Mouse (Mus musculus) spleen, adult 2 months (tissue): Measurements from ENCODE around the gene Prph. TPM values are rescaled to one million over a fixed set of nuclear protein-coding genes. Genes with fewer than 3 reads are reported as not detected.

Experiments
- DNase-seq, 2 experiments: peaks; one replicate each; pipeline versions ENCODE4 v3.0.0 to v3.0.0-alpha.2; 2012 to 2021; ENCODE audit warnings: low spot score in 2 of 2, low read depth in 1 of 2
- H3K27ac ChIP-seq: fragments of 200-500 bp; 2 replicates; pipeline ENCODE4 v1.5.1; 2012; ENCODE audit warnings: low read length, inconsistent platforms; ENCODE audit not compliant: insufficient read depth
- H3K27me3 ChIP-seq: fragments of 200-500 bp; 2 replicates; pipeline ENCODE4 v1.6.1; 2012; ENCODE audit warnings: mild to moderate bottlenecking, moderate library complexity, low read length, inconsistent platforms; ENCODE audit not compliant: control insufficient read depth, insufficient read depth
- H3K36me3 ChIP-seq: fragments of 200-500 bp; 2 replicates; pipeline ENCODE4 v1.6.1; 2012; ENCODE audit warnings: mild to moderate bottlenecking, low read length, inconsistent platforms; ENCODE audit not compliant: control insufficient read depth, insufficient read depth
- H3K4me1 ChIP-seq: fragments of 200-500 bp; 2 replicates; pipeline ENCODE4 v1.6.1; 2011; ENCODE audit warnings: inconsistent platforms; ENCODE audit not compliant: control insufficient read depth, insufficient read depth, insufficient read length
- H3K4me3 ChIP-seq: fragments of 200-500 bp; 2 replicates; pipeline ENCODE4 v1.5.1; 2011; ENCODE audit warnings: mild to moderate bottlenecking, inconsistent platforms; ENCODE audit not compliant: insufficient read depth, insufficient read length; ENCODE audit errors: extremely low read depth
- CTCF ChIP-seq: fragments of 200-500 bp; IDR thresholded peaks from 2 replicates; pipeline ENCODE4 v1.5.1; 2011; ENCODE audit warnings: mild to moderate bottlenecking, inconsistent platforms; ENCODE audit not compliant: insufficient read depth, insufficient read length, insufficient replicate concordance; ENCODE audit errors: extremely low read depth
- POLR2A ChIP-seq: fragments of 200-500 bp; IDR thresholded peaks from 2 replicates; pipeline ENCODE4 v1.6.1; 2011; ENCODE audit warnings: low read depth, low read length, inconsistent platforms
- WGBS: fragments of 180-500 bp; shearing (Covaris S2); methylation state at CpG from one replicate; pipeline ENCODE4 v1.1.7; 2018; 5-methylcytosine and 5-hydroxymethylcytosine counted together
- polyA plus RNA-seq: library from polyadenylated mRNA; depleted of rRNA; stranded (reverse); fragments of >200 nt; gene quantifications from 2 replicates; pipeline ENCODE4 v1.2.3, GENCODE M21; 2012

Prph gene
- polyA plus RNA-seq, 1 experiment: 0.99 TPM

DNA sequence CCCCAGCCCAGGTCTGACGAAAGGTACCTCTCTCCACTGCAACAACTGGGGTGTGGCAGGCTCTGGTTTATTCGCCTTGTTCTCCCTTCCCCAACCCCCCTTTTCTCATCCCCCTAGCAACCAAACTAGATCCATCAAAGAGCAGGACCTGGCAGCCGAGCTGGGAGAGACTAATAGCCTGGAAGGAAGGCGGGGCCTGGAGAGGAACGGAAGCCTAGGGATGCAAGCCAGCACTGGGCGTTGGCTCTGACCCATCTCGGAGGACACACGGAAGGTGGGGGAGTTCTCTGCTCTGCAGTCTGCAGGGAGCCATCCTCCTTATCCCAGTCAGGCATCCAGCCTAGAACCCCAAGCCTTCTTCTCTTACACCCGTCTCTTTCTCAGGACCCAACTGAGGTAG is 1.6 kb upstream of the Prph start:
- 80% methylated on average over 9 of the region's 9 CpGs for WGBS
- Histone ChIP-seq H3K27ac (no peak overlapping the region), H3K4me3 (no peak overlapping the region), H3K4me1 (peaks cover 8% of the 10 kb centered on the region), H3K36me3 (no peaks in the 10 kb centered on the region), H3K27me3 (peaks cover 12% of the 10 kb centered on the region; the same call in 1 of the 2 replicates)
- DNase-seq: no peak
- TF ChIP-seq POLR2A (no peak), CTCF (no peak)

DNA sequence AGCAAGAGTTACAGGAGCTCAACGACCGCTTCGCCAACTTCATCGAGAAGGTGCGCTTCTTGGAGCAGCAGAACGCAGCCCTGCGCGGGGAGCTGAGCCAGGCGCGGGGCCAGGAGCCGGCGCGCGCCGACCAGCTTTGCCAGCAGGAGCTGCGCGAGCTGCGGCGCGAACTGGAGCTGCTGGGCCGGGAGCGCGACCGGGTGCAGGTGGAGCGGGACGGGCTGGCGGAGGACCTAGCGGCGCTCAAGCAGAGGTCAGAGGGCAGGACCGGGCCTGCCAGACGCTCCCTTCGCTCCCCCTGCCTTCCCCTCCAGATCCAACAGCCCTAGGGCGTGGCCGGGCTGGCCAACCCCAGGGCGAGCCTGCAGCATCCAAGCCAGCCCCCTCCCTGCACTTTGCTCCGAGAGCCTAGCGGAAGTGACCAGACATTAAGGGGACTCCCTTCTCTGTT is 562 bp downstream of the Prph start:
- H3K36me3 ChIP-seq: no peaks in the 10 kb centered on the region
- H3K27me3 ChIP-seq: peaks cover 12% of the 10 kb centered on the region; the same call in 1 of the 2 replicates
- H3K4me1 ChIP-seq: peaks cover 8% of the 10 kb centered on the region
- TF ChIP-seq POLR2A: no peak
- no peak for TF ChIP-seq CTCF
- no peak for DNase-seq
- no peak overlapping the region for H3K27ac ChIP-seq
- H3K4me3 ChIP-seq: no peak overlapping the region; the same call in 1 of the 2 replicates
- 1% methylated on average over 36 of the region's 37 CpGs for WGBS

DNA sequence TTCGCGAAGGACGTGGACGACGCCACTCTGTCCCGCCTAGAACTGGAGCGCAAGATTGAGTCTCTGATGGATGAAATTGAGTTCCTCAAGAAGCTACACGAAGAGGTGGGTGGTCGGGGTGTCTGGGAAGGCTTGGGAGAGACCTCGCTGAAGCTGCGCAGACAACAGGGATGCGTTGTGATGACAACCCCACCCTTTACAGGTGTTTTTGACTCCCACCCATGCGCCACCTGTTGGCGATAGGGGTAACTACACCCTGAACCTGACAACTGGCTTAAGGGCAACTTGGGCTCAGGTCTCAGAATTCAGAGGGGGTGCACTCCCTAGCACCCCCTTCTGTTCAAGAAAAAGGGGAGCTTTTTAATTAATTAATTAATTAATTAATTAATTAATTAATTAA is 1.4 kb downstream of the Prph start:
- Histone ChIP-seq H3K4me3 (no peak overlapping the region), H3K4me1 (peaks cover 6% of the 10 kb centered on the region), H3K27me3 (peaks cover 12% of the 10 kb centered on the region; the same call in 1 of the 2 replicates), H3K36me3 (no peaks in the 10 kb centered on the region), H3K27ac (no peak overlapping the region)
- TF ChIP-seq POLR2A (no peak), CTCF (peak; percentile 16; the same call in 1 of the 2 replicates)
- WGBS: 16% methylated on average over 14 of the region's 14 CpGs
- peak in 1 of 2 experiments; percentile 25 for DNase-seq

DNA sequence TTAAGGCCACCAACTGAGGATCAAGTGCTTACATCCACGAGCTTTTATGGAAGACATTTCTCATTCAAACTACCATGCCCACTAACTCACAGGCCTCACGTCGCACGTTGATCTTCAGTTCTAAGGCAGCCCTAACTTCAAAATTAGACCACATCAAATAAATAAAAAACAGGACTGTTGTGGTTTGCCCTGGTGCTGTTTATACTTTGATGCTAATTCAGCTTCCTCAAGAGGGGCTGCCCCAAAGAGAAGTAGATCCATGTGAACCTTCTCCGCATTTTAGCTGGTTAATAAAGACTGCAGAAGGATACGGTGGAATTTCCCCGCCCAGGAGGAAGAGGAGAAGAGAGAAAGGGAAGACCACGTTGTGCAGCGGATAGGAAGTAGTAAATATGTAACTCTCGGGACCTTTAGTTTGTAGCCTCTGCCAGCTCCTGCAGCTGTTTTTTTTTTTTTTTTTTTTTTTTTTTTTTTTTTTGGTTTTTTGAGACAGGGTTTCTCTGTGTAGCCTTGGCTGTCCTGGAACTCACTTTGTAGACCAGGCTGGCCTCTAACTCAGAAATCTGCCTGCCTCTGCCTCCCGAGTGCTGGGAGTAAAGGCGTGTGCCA is 10.7 kb downstream of the Prph start:
- DNase-seq: no peak
- TF ChIP-seq CTCF (no peak), POLR2A (no peak)
- WGBS: 57% methylated on average over 12 of the region's 12 CpGs
- no peaks in the 10 kb centered on the region for H3K27me3 ChIP-seq
- no peaks in the 10 kb centered on the region for H3K4me1 ChIP-seq
- no peaks in the 10 kb centered on the region for H3K36me3 ChIP-seq
- H3K27ac ChIP-seq: no peak overlapping the region
- H3K4me3 ChIP-seq: no peak overlapping the region

DNA sequence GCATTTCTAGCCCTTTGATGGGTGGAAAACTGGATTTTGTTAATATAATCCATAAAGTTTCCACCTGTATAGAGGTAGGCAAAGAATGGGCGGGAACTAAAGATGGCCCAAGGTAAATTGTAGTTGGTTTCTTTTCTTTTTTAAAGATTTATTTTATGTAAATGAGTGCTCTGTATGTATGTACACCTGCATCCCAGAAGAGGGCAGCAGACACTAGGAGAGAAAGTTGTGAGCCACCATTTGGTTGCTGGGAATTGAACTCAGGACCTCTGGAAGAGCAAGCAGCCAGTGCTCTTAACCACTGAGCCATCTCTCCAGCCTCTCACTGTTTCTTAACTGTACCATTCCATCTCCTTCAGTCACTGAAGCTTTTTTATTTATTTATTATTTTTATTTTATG is 17.0 kb downstream of the Prph start:
- DNase-seq: no peak
- 84% methylated on average over 1 of the region's 1 CpGs for WGBS
- no peak overlapping the region for H3K27ac ChIP-seq
- no peak overlapping the region for H3K4me3 ChIP-seq
- H3K36me3 ChIP-seq: no peaks in the 10 kb centered on the region
- no peaks in the 10 kb centered on the region for H3K27me3 ChIP-seq
- H3K4me1 ChIP-seq: peaks cover 6% of the 10 kb centered on the region
- no peak for TF ChIP-seq CTCF
- TF ChIP-seq POLR2A: no peak

DNA sequence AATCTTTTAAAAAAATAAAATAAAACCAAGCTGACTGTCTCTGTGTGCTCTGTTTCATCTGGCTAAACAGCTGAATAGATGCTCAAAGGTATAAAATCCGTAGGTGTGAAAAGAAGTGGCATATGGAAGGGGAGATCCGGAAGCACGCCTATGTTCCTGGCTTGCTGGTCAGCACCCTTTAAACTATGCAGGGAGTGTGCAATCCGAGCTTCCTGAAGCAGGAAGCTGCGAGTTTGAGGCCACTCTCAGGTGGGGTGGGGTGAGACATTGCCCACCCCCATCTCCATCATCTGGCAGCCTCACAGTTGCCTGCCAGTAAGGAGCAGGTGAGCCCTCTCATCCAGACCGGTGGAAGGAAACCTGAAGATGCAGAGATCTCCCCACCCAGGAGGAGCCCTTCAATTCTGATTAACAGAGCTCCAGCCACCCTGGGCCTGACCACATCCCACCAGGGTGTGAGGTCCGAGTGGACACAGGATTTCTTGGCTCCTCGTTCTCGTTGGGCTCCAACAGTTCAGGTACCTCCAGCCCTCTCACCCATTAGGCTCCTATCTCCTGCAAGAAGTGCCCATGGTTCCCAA is 19.1 kb downstream of the Prph start, which contains the start of gene Troap:
Gene Troap (plus strand): TSS at position 557 of the 581 bp plus-strand sequence.
- WGBS: 19% methylated on average over 9 of the region's 9 CpGs
- TF ChIP-seq POLR2A (no peak), CTCF (no peak)
- peak within 1 kb of the TSS; percentile 89 for H3K27ac ChIP-seq
- DNase-seq: no peak
- H3K4me3 ChIP-seq: peak within 1 kb of the TSS; percentile 89
- H3K27me3 ChIP-seq: no peaks in the 10 kb centered on the region
- peaks cover 6% of the 10 kb centered on the region for H3K4me1 ChIP-seq
- H3K36me3 ChIP-seq: no peaks in the 10 kb centered on the region
